ENCODE assay signal across 25 mouse cellular contexts in genomic region chr6:30680442-30680841, GRCm38 (mm10). TPM values are rescaled to one million over a fixed set of nuclear protein-coding genes. Genes with fewer than 3 reads are reported as not detected.
DNase-seq lines count a peak whose midpoint lies in the region; ATAC-seq and TF ChIP-seq lines count a peak whose summit lies in the region.
"Had no signal": no experiment of that assay in that cellular context is flagged by ENCODE, and none has a peak within 500 bp of the region (broad histone marks: within the 10 kb centered on the region; RNA-seq: fewer than 3 reads in every experiment).

No protein-coding gene starts in this region.

- 69% methylated on average over 7 of the region's 7 CpGs for WGBS in hindbrain, embryonic 12.5 days
- WGBS in hindbrain, postnatal 0 days: 83% methylated on average over 7 of the region's 7 CpGs
- 84% methylated on average over 7 of the region's 7 CpGs for WGBS in midbrain, embryonic 10.5 days
- 81% methylated on average over 7 of the region's 7 CpGs for WGBS in midbrain, embryonic 16.5 days
- 41% methylated on average over 7 of the region's 7 CpGs for WGBS in embryonic facial prominence, embryonic 15.5 days

- H3K4me2 ChIP-seq in hindbrain, embryonic 12.5 days (replicated peaks): no peak overlapping the region
- no peak overlapping the region for H3K4me2 ChIP-seq in hindbrain, postnatal 0 days (ENCODE audit: low read depth, low read length)
- no peak overlapping the region for H3K4me2 ChIP-seq in midbrain, embryonic 16.5 days (ENCODE audit: low read length)
- H3K4me2 ChIP-seq in embryonic facial prominence, embryonic 15.5 days (replicated peaks): no peak overlapping the region
- H3K4me2 ChIP-seq: forebrain, embryonic 12.5 days; midbrain, embryonic 11.5 days; neural tube, embryonic 12.5 days had no signal

- H3K27ac ChIP-seq in hindbrain, embryonic 12.5 days: peak overlapping the region; percentile 30; the same call in 1 of the 2 replicates
- no peak overlapping the region for H3K27ac ChIP-seq in hindbrain, postnatal 0 days
- 0 out of 2 replicates have a peak overlapping the region, but pooled peaks have one; percentile 49 for H3K27ac ChIP-seq in midbrain, embryonic 10.5 days (replicated peaks)
- no peak overlapping the region for H3K27ac ChIP-seq in midbrain, embryonic 16.5 days (ENCODE audit: low read length)
- H3K27ac ChIP-seq in embryonic facial prominence, embryonic 15.5 days (replicated peaks): peak overlapping the region; percentile 79
- H3K27ac ChIP-seq: forebrain, embryonic 12.5 days; heart, adult 2 months; left cerebral cortex, adult 2 months; neural tube, embryonic 12.5 days had no signal

- TF ChIP-seq CTCF in hindbrain, postnatal 0 days (IDR thresholded peaks at IDR 0.05; ENCODE audit: low read depth): no peak

- H3K4me1 ChIP-seq in hindbrain, embryonic 12.5 days: peaks cover 30% of the 10 kb centered on the region
- H3K4me1 ChIP-seq in hindbrain, postnatal 0 days (ENCODE audit: insufficient read depth, low read length): peaks cover 13% of the 10 kb centered on the region
- H3K4me1 ChIP-seq in midbrain, embryonic 10.5 days: peaks cover 54% of the 10 kb centered on the region
- peaks cover 20% of the 10 kb centered on the region for H3K4me1 ChIP-seq in midbrain, embryonic 16.5 days (ENCODE audit: control insufficient read depth, insufficient read depth, low read length)
- H3K4me1 ChIP-seq in embryonic facial prominence, embryonic 15.5 days: peaks cover 43% of the 10 kb centered on the region

- no peaks in the 10 kb centered on the region for H3K36me3 ChIP-seq in hindbrain, embryonic 12.5 days
- H3K36me3 ChIP-seq in hindbrain, postnatal 0 days (ENCODE audit: insufficient read depth, low read length): no peaks in the 10 kb centered on the region
- H3K36me3 ChIP-seq in midbrain, embryonic 10.5 days: peaks cover 5% of the 10 kb centered on the region
- no peaks in the 10 kb centered on the region for H3K36me3 ChIP-seq in midbrain, embryonic 16.5 days (ENCODE audit: control insufficient read depth, insufficient read depth, low read length)
- H3K36me3 ChIP-seq in embryonic facial prominence, embryonic 15.5 days: no peaks in the 10 kb centered on the region
- H3K36me3 ChIP-seq: forebrain, embryonic 12.5 days; neural tube, embryonic 12.5 days had no signal

- H3K4me3 ChIP-seq in hindbrain, embryonic 12.5 days: no peak overlapping the region
- no peak overlapping the region for H3K4me3 ChIP-seq in hindbrain, postnatal 0 days (ENCODE audit: low read length)
- no peak overlapping the region for H3K4me3 ChIP-seq in midbrain, embryonic 10.5 days
- no peak overlapping the region for H3K4me3 ChIP-seq in midbrain, embryonic 16.5 days (ENCODE audit: low read depth, low read length)
- no peak overlapping the region for H3K4me3 ChIP-seq in embryonic facial prominence, embryonic 15.5 days (replicated peaks)
- H3K4me3 ChIP-seq: forebrain, embryonic 12.5 days; heart, adult 2 months; left cerebral cortex, adult 2 months; neural tube, embryonic 12.5 days had no signal

- no peak overlapping the region for H3K9ac ChIP-seq in hindbrain, embryonic 12.5 days
- no peak overlapping the region for H3K9ac ChIP-seq in hindbrain, postnatal 0 days (replicated peaks; ENCODE audit: low read length)
- no peak overlapping the region for H3K9ac ChIP-seq in midbrain, embryonic 16.5 days (ENCODE audit: low read depth, low read length)
- H3K9ac ChIP-seq in embryonic facial prominence, embryonic 15.5 days: no peak overlapping the region
- H3K9ac ChIP-seq: forebrain, embryonic 12.5 days; neural tube, embryonic 12.5 days had no signal

- no peaks in the 10 kb centered on the region for H3K9me3 ChIP-seq in hindbrain, embryonic 12.5 days (replicated peaks)
- no peaks in the 10 kb centered on the region for H3K9me3 ChIP-seq in hindbrain, postnatal 0 days (ENCODE audit: low read length)
- H3K9me3 ChIP-seq in midbrain, embryonic 10.5 days (replicated peaks): no peaks in the 10 kb centered on the region
- H3K9me3 ChIP-seq in midbrain, embryonic 16.5 days (replicated peaks; ENCODE audit: control insufficient read depth, low read length, poor library complexity, severe bottlenecking): no peaks in the 10 kb centered on the region
- no peaks in the 10 kb centered on the region for H3K9me3 ChIP-seq in embryonic facial prominence, embryonic 15.5 days (replicated peaks)
- H3K9me3 ChIP-seq: forebrain, embryonic 12.5 days; neural tube, embryonic 12.5 days had no signal

- no peaks in the 10 kb centered on the region for H3K27me3 ChIP-seq in hindbrain, embryonic 12.5 days
- H3K27me3 ChIP-seq in hindbrain, postnatal 0 days (ENCODE audit: insufficient read depth, low read length): no peaks in the 10 kb centered on the region
- no peaks in the 10 kb centered on the region for H3K27me3 ChIP-seq in midbrain, embryonic 10.5 days (ENCODE audit: low read depth, poor library complexity, severe bottlenecking)
- H3K27me3 ChIP-seq in midbrain, embryonic 16.5 days (ENCODE audit: control insufficient read depth, insufficient read depth, low read depth, low read length): no peaks in the 10 kb centered on the region
- no peaks in the 10 kb centered on the region for H3K27me3 ChIP-seq in embryonic facial prominence, embryonic 15.5 days
- H3K27me3 ChIP-seq: forebrain, embryonic 12.5 days; neural tube, embryonic 12.5 days had no signal

- no peak for ATAC-seq in hindbrain, embryonic 12.5 days (ENCODE audit: low FRiP score)
- ATAC-seq in hindbrain, postnatal 0 days: no peak
- ATAC-seq in midbrain, embryonic 16.5 days: no peak
- ATAC-seq in embryonic facial prominence, embryonic 15.5 days (ENCODE audit: insufficient number of reproducible peaks, low FRiP score, low TSS enrichment, low read depth): 0 out of 2 replicates have a peak, but pooled peaks have one; percentile 22
- no peak for ATAC-seq in inflammation-experienced regulatory T-cells, adult 6 months

- no peak for DNase-seq in hindbrain, postnatal 0 days (ENCODE audit: low spot score)
- no peak for DNase-seq in midbrain, embryonic 10.5 days (ENCODE audit: low spot score)
- DNase-seq in mesoderm, embryonic 11.5 days (ENCODE audit: low read depth, low spot score): peak; percentile 50
- DNase-seq in spleen, adult 12 weeks (ENCODE audit: low spot score): no peak
- DNase-seq: cerebellum, adult 2 months; heart, adult 2 months; kidney, postnatal 10 days; liver; lung, postnatal 14 days; right cerebral cortex, postnatal 4 days; thymus, postnatal 4 days had no signal

RNA-seq across cellular contexts. Expression of gene Cep41, which starts 13.1 kb away (rescaled TPM):
- 20.5 and 21.9 TPM in 2 replicates for polyA plus RNA-seq in hindbrain, embryonic 12.5 days (2016; fragmentation: Nextera tagmentation; extraction: Ambion mirVana)
- total RNA-seq in hindbrain, postnatal 0 days (2014; rRNA removed): 6.1 and 9.8 TPM in 2 replicates
- polyA plus RNA-seq in hindbrain, postnatal 0 days (2015; fragmentation: Nextera tagmentation; extraction: Ambion mirVana): 8.2 TPM in 2 replicates
- 19.8 and 24.0 TPM in 2 replicates for polyA plus RNA-seq in midbrain, embryonic 10.5 days (2016; fragmentation: Nextera tagmentation; extraction: Ambion mirVana)
- polyA plus RNA-seq in midbrain, embryonic 16.5 days (2015; fragmentation: Nextera tagmentation; extraction: Ambion mirVana): 13.2 and 17.1 TPM in 2 replicates
- 30.9 and 33.1 TPM in 2 replicates for polyA plus RNA-seq in embryonic facial prominence, embryonic 15.5 days (2015; fragmentation: Nextera tagmentation; extraction: Ambion mirVana)
- 10 to 100 TPM in 2 of 3 experiments, 1 to 10 TPM in 1; 7.9 to 12.0 (median 11.4) TPM for polyA plus RNA-seq in inflammation-experienced regulatory T-cells, adult 6 months (2017; shearing (Covaris generic))

RNA-seq across cellular contexts. Expression of gene Cpa1, which starts 41.4 kb away (rescaled TPM):
- 0.30 and 0.34 TPM in 2 replicates for polyA plus RNA-seq in hindbrain, embryonic 12.5 days (2016; fragmentation: Nextera tagmentation; extraction: Ambion mirVana)
- 0.68 and 0.84 TPM in 2 replicates for total RNA-seq in hindbrain, postnatal 0 days (2014; rRNA removed)
- 0.40 and 0.68 TPM in 2 replicates for polyA plus RNA-seq in hindbrain, postnatal 0 days (2015; fragmentation: Nextera tagmentation; extraction: Ambion mirVana)
- polyA plus RNA-seq in midbrain, embryonic 10.5 days (2016; fragmentation: Nextera tagmentation; extraction: Ambion mirVana): 0.19 TPM in 1 of 2 replicates, not detected in the other
- polyA plus RNA-seq in midbrain, embryonic 16.5 days (2015; fragmentation: Nextera tagmentation; extraction: Ambion mirVana): 0.90 and 0.91 TPM in 2 replicates
- polyA plus RNA-seq in embryonic facial prominence, embryonic 15.5 days (2015; fragmentation: Nextera tagmentation; extraction: Ambion mirVana): 0.98 and 1.2 TPM in 2 replicates
- not detected for polyA plus RNA-seq in inflammation-experienced regulatory T-cells, adult 6 months (2017; shearing (Covaris generic))
- total RNA-seq: adrenal gland, adult 18-20 months; gastrocnemius, adult 8-10 months; hematopoietic stem cell, adult 5-6 weeks; layer of hippocampus, adult 8-10 months; left cerebral cortex, adult 2 months; monocyte, adult 5-6 weeks had no signal
- polyA plus RNA-seq: C2C12; cerebellum, adult 2 months; forebrain, embryonic 12.5 days had no signal

RNA-seq across cellular contexts. Expression of gene Mest, which starts 42.9 kb away (rescaled TPM):
- 763 and 927 TPM in 2 replicates for polyA plus RNA-seq in hindbrain, embryonic 12.5 days (2016; fragmentation: Nextera tagmentation; extraction: Ambion mirVana)
- total RNA-seq in hindbrain, postnatal 0 days (2014; rRNA removed): 237 and 326 TPM in 2 replicates
- 152 and 154 TPM in 2 replicates for polyA plus RNA-seq in hindbrain, postnatal 0 days (2015; fragmentation: Nextera tagmentation; extraction: Ambion mirVana)
- polyA plus RNA-seq in midbrain, embryonic 10.5 days (2016; fragmentation: Nextera tagmentation; extraction: Ambion mirVana): 1,366 and 1,939 TPM in 2 replicates
- polyA plus RNA-seq in midbrain, embryonic 16.5 days (2015; fragmentation: Nextera tagmentation; extraction: Ambion mirVana): 268 and 368 TPM in 2 replicates
- 1,312 and 1,376 TPM in 2 replicates for polyA plus RNA-seq in embryonic facial prominence, embryonic 15.5 days (2015; fragmentation: Nextera tagmentation; extraction: Ambion mirVana)
- polyA plus RNA-seq in inflammation-experienced regulatory T-cells, adult 6 months (2017; shearing (Covaris generic)): 1 to 10 TPM in 2 of 3 experiments, under 1 TPM in 1; 0.82 to 1.7 (median 1.5) TPM

Comparison
In these comparisons a context has a peak if more than half of its experiments do, and no peak if none do; other contexts are left out.
1. H3K27ac ChIP-seq: peak in hindbrain, embryonic 12.5 days (single experiment), midbrain, embryonic 10.5 days (single experiment) and embryonic facial prominence, embryonic 15.5 days (single experiment); none in hindbrain, postnatal 0 days (single experiment) and midbrain, embryonic 16.5 days (single experiment).
2. RNA of gene Mest, which starts 42.9 kb away (polyA plus RNA-seq): 1,366 to 1,939 TPM in midbrain, embryonic 10.5 days, 1,312 to 1,376 TPM in embryonic facial prominence, embryonic 15.5 days, 763 to 927 TPM in hindbrain, embryonic 12.5 days, 268 to 368 TPM in midbrain, embryonic 16.5 days and 152 to 154 TPM in hindbrain, postnatal 0 days; 0.82 to 1.7 TPM in inflammation-experienced regulatory T-cells, adult 6 months; every median in the first group is over 10 times any median in the second.